Mouse (Mus musculus) hindbrain, embryonic 12.5 days (tissue): ENCODE measurements around the gene Palm. TPM values are rescaled to one million over a fixed set of nuclear protein-coding genes. Genes with fewer than 3 reads are reported as not detected.

ENCODE experiments used
- ATAC-seq: fragments of 200-750 bp; cut with Nextera tagmentation; 2 replicates; pipeline ENCODE4 v1.8.0; 2017; ENCODE audit warnings: moderate TSS enrichment; ENCODE audit not compliant: low FRiP score
- H3K27ac ChIP-seq: fragments of 300-500 bp; sonication (generic); 2 replicates; pipeline ENCODE4 v1.5.1; 2016; ENCODE audit warnings: mild to moderate bottlenecking
- H3K27me3 ChIP-seq: fragments of 300-500 bp; sonication (generic); 2 replicates; pipeline ENCODE4 v1.6.1; 2016; ENCODE audit warnings: mild to moderate bottlenecking
- H3K36me3 ChIP-seq: fragments of 300-500 bp; sonication (generic); 2 replicates; pipeline ENCODE4 v1.6.1; 2016; ENCODE audit warnings: mild to moderate bottlenecking
- H3K4me1 ChIP-seq: fragments of 300-500 bp; sonication (generic); 2 replicates; pipeline ENCODE4 v1.6.1; 2016
- H3K4me2 ChIP-seq: fragments of 300-500 bp; sonication (generic); replicated peaks from 2 replicates; pipeline ENCODE4 v1.6.1; 2016; ENCODE audit warnings: mild to moderate bottlenecking
- H3K4me3 ChIP-seq: fragments of 300-500 bp; sonication (generic); 2 replicates; pipeline ENCODE4 v1.5.1; 2016; ENCODE audit warnings: mild to moderate bottlenecking
- H3K9ac ChIP-seq: fragments of 300-500 bp; sonication (generic); 2 replicates; pipeline ENCODE4 v1.6.1; 2016; ENCODE audit warnings: mild to moderate bottlenecking, moderate library complexity
- H3K9me3 ChIP-seq: fragments of 300-500 bp; sonication (generic); replicated peaks from 2 replicates; pipeline ENCODE4 v1.6.1; 2016; ENCODE audit warnings: mild to moderate bottlenecking
- WGBS: fragments of 180-500 bp; shearing (Covaris S2); methylation state at CpG from one replicate; pipeline ENCODE4 v1.1.7; 2016; 5-methylcytosine and 5-hydroxymethylcytosine counted together
- polyA plus RNA-seq: library from polyadenylated mRNA; unstranded; fragments of >200 nt; fragmentation: Nextera tagmentation; extraction: Ambion mirVana; gene quantifications from 2 replicates; pipeline ENCODE4 v1.2.1, GENCODE M21; 2016

The Palm gene
- polyA plus RNA-seq, 1 experiment from 2014 or later = 198 TPM

GRCm38 (mm10) chr10:79854801-79855541, 61.6 kb downstream of the Palm start:
- Histone ChIP-seq H3K9me3 (no peaks in the 10 kb centered on the region), H3K27ac (peak overlapping the region; percentile 100), H3K9ac (peak overlapping the region; percentile 98), H3K4me2 (peak overlapping the region; percentile 99), H3K4me1 (peaks cover 68% of the 10 kb centered on the region), H3K36me3 (peaks cover 33% of the 10 kb centered on the region), H3K4me3 (peak overlapping the region; percentile 98), H3K27me3 (no peaks in the 10 kb centered on the region)
- under 1% methylated on average over 79 of the region's 83 CpGs for WGBS
- peak; percentile 47 for ATAC-seq

- ATAC-seq = no peak
- 7% methylated on average over 10 of the region's 10 CpGs for WGBS
- no peaks in the 10 kb centered on the region for H3K27me3 ChIP-seq
- H3K36me3 ChIP-seq = peaks cover 40% of the 10 kb centered on the region
- no peaks in the 10 kb centered on the region for H3K9me3 ChIP-seq
- H3K4me2 ChIP-seq = peak overlapping the region; percentile 99
- H3K4me3 ChIP-seq = peak overlapping the region; percentile 98
- H3K9ac ChIP-seq = peak overlapping the region; percentile 98
- H3K27ac ChIP-seq = peak overlapping the region; percentile 100
- H3K4me1 ChIP-seq = peaks cover 63% of the 10 kb centered on the region
These were observed 62.3 kb downstream of the Palm start for GRCm38 (mm10) chr10:79855558-79856184.

- H3K4me3 ChIP-seq = peak overlapping the region; percentile 98
- peak overlapping the region; percentile 100; the same call in 1 of the 2 replicates for H3K27ac ChIP-seq
- peak overlapping the region; percentile 98 for H3K9ac ChIP-seq
- H3K4me1 ChIP-seq = peaks cover 62% of the 10 kb centered on the region
- peaks cover 46% of the 10 kb centered on the region for H3K36me3 ChIP-seq
- ATAC-seq = no peak
- H3K27me3 ChIP-seq = no peaks in the 10 kb centered on the region
- 56% methylated on average over 6 of the region's 6 CpGs for WGBS
- H3K9me3 ChIP-seq = no peaks in the 10 kb centered on the region
- H3K4me2 ChIP-seq = peak overlapping the region; percentile 99
These were observed 62.9 kb downstream of the Palm start for GRCm38 (mm10) chr10:79856280-79856679.

- no peaks in the 10 kb centered on the region for H3K27me3 ChIP-seq
- peak overlapping the region; percentile 98 for H3K4me3 ChIP-seq
- peaks cover 56% of the 10 kb centered on the region for H3K4me1 ChIP-seq
- H3K36me3 ChIP-seq = peaks cover 52% of the 10 kb centered on the region
- peak overlapping the region; percentile 98 for H3K9ac ChIP-seq
- 64% methylated on average over 7 of the region's 7 CpGs for WGBS
- no peak for ATAC-seq
- H3K27ac ChIP-seq = peak overlapping the region; percentile 100; the same call in 1 of the 2 replicates
- peak overlapping the region; percentile 99 for H3K4me2 ChIP-seq
- no peaks in the 10 kb centered on the region for H3K9me3 ChIP-seq
These were observed 63.5 kb downstream of the Palm start for GRCm38 (mm10) chr10:79856704-79857451.

- peak overlapping the region; percentile 98 for H3K9ac ChIP-seq
- 30% methylated on average over 4 of the region's 4 CpGs for WGBS
- peaks cover 50% of the 10 kb centered on the region for H3K4me1 ChIP-seq
These were observed 64.1 kb downstream of the Palm start for GRCm38 (mm10) chr10:79857452-79857811.

GRCm38 (mm10) chr10:79857894-79858293, 64.5 kb downstream of the Palm start:
- ATAC-seq = no peak
- WGBS = 90% methylated on average over 2 of the region's 2 CpGs
- Histone ChIP-seq H3K9me3 (no peaks in the 10 kb centered on the region), H3K36me3 (peaks cover 62% of the 10 kb centered on the region), H3K27me3 (no peaks in the 10 kb centered on the region), H3K4me1 (peaks cover 46% of the 10 kb centered on the region), H3K4me3 (peak overlapping the region; percentile 98), H3K4me2 (peak overlapping the region; percentile 99), H3K27ac (peak overlapping the region; percentile 63), H3K9ac (peak overlapping the region; percentile 98; the same call in 1 of the 2 replicates)

More at GRCm38 (mm10) chr10:79857452-79857811, 64.1 kb downstream of the Palm start:
- no peaks in the 10 kb centered on the region for H3K27me3 ChIP-seq
- peak overlapping the region; percentile 99 for H3K4me2 ChIP-seq
- no peak for ATAC-seq
- H3K4me3 ChIP-seq = peak overlapping the region; percentile 98
- no peaks in the 10 kb centered on the region for H3K9me3 ChIP-seq
- peak overlapping the region; percentile 63 for H3K27ac ChIP-seq
- H3K36me3 ChIP-seq = peaks cover 57% of the 10 kb centered on the region

DNA sequence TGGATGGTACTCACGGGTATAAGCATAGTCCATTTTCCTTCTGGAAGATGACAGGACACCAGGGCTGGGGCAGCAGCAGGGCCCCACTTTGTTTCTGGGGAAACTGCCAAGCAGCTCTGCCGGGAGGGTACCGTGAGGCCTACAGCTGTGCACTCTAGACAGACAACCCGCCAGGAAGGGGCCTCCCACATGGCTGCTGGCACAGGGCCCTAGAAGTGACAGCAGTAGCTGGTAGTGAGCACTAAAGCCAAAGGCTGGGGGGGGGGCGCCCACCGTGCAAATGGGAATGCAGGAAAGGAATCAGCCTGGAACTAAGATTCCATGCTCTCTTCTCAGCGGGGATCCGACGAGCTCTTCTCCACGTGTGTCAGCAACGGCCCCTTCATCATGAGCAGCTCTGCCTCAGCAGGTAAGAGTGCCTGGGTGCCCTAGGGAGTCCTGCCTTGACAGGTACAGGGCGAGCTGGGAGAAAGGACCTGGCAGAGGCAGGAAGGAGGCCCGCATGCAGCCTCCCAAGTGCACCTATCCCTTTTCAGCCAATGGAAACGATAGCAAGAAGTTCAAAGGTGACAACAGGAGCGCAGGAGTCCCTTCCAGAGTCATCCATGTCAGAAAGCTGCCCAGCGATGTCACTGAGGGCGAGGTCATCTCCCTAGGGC, 65.2 kb downstream of the Palm start:
- 55% methylated on average over 17 of the region's 17 CpGs for WGBS
- peak overlapping the region; percentile 98; the same call in 1 of the 2 replicates for H3K4me3 ChIP-seq
- no peaks in the 10 kb centered on the region for H3K27me3 ChIP-seq
- peak overlapping the region; percentile 98; the same call in 1 of the 2 replicates for H3K9ac ChIP-seq
- ATAC-seq = no peak
- peak overlapping the region; percentile 99 for H3K4me2 ChIP-seq
- H3K4me1 ChIP-seq = peaks cover 40% of the 10 kb centered on the region
- H3K36me3 ChIP-seq = peaks cover 68% of the 10 kb centered on the region
- peak overlapping the region; percentile 63 for H3K27ac ChIP-seq
- H3K9me3 ChIP-seq = no peaks in the 10 kb centered on the region

- H3K36me3 ChIP-seq = peaks cover 69% of the 10 kb centered on the region
- H3K4me2 ChIP-seq = no peak overlapping the region
- ATAC-seq = no peak
- no peak overlapping the region for H3K27ac ChIP-seq
- no peak overlapping the region for H3K4me3 ChIP-seq
- no peak overlapping the region for H3K9ac ChIP-seq
- no peaks in the 10 kb centered on the region for H3K27me3 ChIP-seq
- peaks cover 40% of the 10 kb centered on the region for H3K4me1 ChIP-seq
- 88% methylated on average over 11 of the region's 11 CpGs for WGBS
- H3K9me3 ChIP-seq = no peaks in the 10 kb centered on the region
These were observed 65.7 kb downstream of the Palm start for GRCm38 (mm10) chr10:79859116-79859515.

- peaks cover 40% of the 10 kb centered on the region for H3K4me1 ChIP-seq
- ATAC-seq = no peak
- H3K27ac ChIP-seq = no peak overlapping the region
- no peak overlapping the region for H3K9ac ChIP-seq
- no peak overlapping the region for H3K4me3 ChIP-seq
- H3K9me3 ChIP-seq = no peaks in the 10 kb centered on the region
- no peak overlapping the region for H3K4me2 ChIP-seq
- 93% methylated on average over 26 of the region's 26 CpGs for WGBS
- no peaks in the 10 kb centered on the region for H3K27me3 ChIP-seq
- H3K36me3 ChIP-seq = peaks cover 80% of the 10 kb centered on the region
These were observed 66.9 kb downstream of the Palm start for GRCm38 (mm10) chr10:79860079-79860911.

DNA sequence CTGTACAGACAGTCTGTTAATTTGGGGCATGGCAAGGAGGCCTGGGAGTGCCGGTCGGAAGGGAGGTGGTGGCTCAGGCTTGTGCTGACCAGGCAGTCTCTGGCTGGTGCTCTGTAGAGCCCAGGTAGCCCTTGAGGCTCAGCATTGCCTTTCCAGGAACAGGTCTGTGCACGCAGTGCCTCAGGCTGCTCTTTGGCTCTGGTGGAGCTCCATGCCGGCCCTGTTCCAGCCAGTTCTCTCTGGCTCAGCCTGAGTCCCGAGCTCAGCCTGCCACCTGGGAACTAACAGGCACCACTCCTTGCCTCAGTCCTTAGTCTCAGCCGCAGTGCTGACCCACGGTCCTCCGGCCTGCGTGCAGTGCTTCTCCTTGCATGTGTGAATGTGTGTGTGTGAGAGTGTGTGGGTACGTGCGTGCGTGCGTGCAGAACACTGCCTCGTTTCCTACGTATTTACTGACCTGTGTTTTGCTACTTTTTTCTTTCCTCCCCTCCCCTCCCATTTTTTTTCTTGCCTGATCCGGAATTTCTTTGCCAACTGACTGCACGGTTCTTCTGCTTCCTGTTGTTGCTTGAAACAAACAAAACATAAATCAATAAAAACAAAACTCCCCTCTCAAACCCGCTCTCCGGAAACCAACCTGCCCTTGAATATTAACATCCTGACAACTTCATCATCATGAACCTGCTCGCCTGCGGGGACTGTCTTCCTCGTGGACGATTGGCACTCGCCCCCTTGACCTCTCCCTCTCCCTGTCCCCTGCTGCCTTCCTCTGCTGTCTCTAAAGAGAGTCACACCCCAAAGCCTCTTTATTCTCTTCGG, 68.1 kb downstream of the Palm start:
- no peak overlapping the region for H3K4me2 ChIP-seq
- H3K27ac ChIP-seq = no peak overlapping the region
- H3K27me3 ChIP-seq = no peaks in the 10 kb centered on the region
- H3K4me1 ChIP-seq = peaks cover 33% of the 10 kb centered on the region
- H3K9ac ChIP-seq = no peak overlapping the region
- ATAC-seq = no peak
- H3K4me3 ChIP-seq = no peak overlapping the region
- 83% methylated on average over 25 of the region's 25 CpGs for WGBS
- H3K9me3 ChIP-seq = no peaks in the 10 kb centered on the region
- peaks cover 92% of the 10 kb centered on the region for H3K36me3 ChIP-seq
